Mouse (Mus musculus): ENCODE results near the gene Ccdc3. TPM values are rescaled to one million over a fixed set of nuclear protein-coding genes. Genes with fewer than 3 reads are reported as not detected.
A peak's percentile ranks its signal among the peaks of the same experiment; 100 is the strongest.

Ccdc3 gene
- polyA plus RNA-seq, 1 experiment: 11.5 TPM

DNA sequence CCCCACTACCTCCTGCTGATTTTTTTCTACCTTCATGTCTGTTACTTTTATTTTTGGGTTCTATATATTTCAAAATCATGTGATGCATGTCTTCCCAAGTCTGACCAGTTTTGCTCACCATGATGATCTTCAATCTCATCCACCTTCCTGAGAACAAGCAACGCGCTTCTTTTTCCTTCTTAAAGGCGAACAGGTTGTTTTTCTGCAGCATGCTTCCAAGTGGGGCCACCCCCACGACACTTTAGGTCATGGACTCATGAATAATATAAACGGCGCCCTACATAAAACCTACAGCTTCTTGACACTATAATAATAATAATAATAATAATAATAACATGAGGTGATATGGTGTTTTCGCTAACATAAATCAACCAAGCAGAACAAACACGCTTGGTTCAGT is 23.2 kb upstream of the Ccdc3 start:
- no peak overlapping the region for H3K27ac ChIP-seq (ENCODE audit: insufficient read depth, low read length)
- TF ChIP-seq POLR2A (IDR thresholded peaks at IDR 0.05; ENCODE audit: low read depth, low read length) (no peak), CTCF (IDR thresholded peaks at IDR 0.05; ENCODE audit: borderline replicate concordance, insufficient read depth, low read length) (no peak)
- peaks cover 6% of the 10 kb centered on the region; the same call in 1 of the 2 replicates for H3K4me1 ChIP-seq (ENCODE audit: control insufficient read depth, insufficient read depth, low read length)
- no peak overlapping the region for H3K4me3 ChIP-seq (ENCODE audit: insufficient read depth, low read length)

DNA sequence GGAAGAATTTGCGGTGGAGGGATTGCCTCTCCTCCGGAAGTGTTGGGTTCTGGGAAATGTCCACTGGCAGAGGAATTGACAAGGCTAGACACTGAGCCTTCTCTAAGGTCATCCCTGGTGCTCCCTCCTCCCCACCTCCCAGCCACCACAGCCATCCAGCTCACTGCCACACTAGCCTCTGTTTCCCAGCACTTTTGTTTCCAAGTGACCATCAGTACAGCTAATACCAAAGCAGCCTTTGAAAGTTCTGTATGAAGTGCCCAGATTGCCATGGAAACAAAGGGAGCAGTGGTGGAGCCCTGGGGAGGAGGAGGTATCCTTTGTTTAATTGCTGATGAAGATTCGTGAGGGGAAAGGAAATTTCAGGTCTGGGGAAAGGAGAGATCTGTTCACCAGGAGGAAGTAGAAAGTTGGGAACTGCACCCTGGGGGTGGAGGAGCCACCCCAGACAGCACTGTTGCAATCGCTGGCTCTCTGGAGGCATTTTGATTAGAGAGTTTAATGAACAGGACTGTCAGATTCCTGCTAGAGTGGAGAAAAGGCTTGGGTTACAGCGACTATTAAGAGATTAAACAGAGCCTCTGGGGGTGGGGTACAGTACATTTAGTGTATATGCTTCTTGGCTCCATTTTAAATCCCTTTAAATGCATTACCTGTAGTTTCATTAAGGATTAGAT is 20.6 kb upstream of the Ccdc3 start:
- Histone ChIP-seq H3K27ac (ENCODE audit: insufficient read depth, low read length) (peak overlapping the region; percentile 14; the same call in 1 of the 2 replicates), H3K4me1 (ENCODE audit: control insufficient read depth, insufficient read depth, low read length) (peaks cover 6% of the 10 kb centered on the region; the same call in 1 of the 2 replicates)
- TF ChIP-seq POLR2A (IDR thresholded peaks at IDR 0.05; ENCODE audit: low read depth, low read length): no peak
- no peak for TF ChIP-seq CTCF (IDR thresholded peaks at IDR 0.05; ENCODE audit: borderline replicate concordance, insufficient read depth, low read length)

GRCm38 (mm10) chr2:5125506-5125905 is 12.1 kb upstream of the Ccdc3 start:
- no peak for TF ChIP-seq CTCF (IDR thresholded peaks at IDR 0.05; ENCODE audit: borderline replicate concordance, insufficient read depth, low read length)
- no peak for TF ChIP-seq POLR2A (IDR thresholded peaks at IDR 0.05; ENCODE audit: low read depth, low read length)
- no peak overlapping the region for H3K4me3 ChIP-seq (ENCODE audit: insufficient read depth, low read length)
- H3K4me1 ChIP-seq (ENCODE audit: control insufficient read depth, insufficient read depth, low read length): peaks cover 5% of the 10 kb centered on the region
- H3K27ac ChIP-seq (ENCODE audit: insufficient read depth, low read length): no peak overlapping the region

More for the DNA sequence above, 20.6 kb upstream of the Ccdc3 start:
- no peak overlapping the region for H3K4me3 ChIP-seq (ENCODE audit: insufficient read depth, low read length)

- Histone ChIP-seq H3K4me1 (ENCODE audit: control insufficient read depth, insufficient read depth, low read length) (peaks cover 5% of the 10 kb centered on the region), H3K27ac (ENCODE audit: insufficient read depth, low read length) (no peak overlapping the region), H3K4me3 (ENCODE audit: insufficient read depth, low read length) (no peak overlapping the region)
- TF ChIP-seq CTCF (IDR thresholded peaks at IDR 0.05; ENCODE audit: borderline replicate concordance, insufficient read depth, low read length) (no peak), POLR2A (IDR thresholded peaks at IDR 0.05; ENCODE audit: low read depth, low read length) (no peak)
Observed at GRCm38 (mm10) chr2:5127369-5127768, 10.2 kb upstream of the Ccdc3 start.

GRCm38 (mm10) chr2:5129099-5129498 is 8.5 kb upstream of the Ccdc3 start:
- Histone ChIP-seq H3K4me1 (ENCODE audit: control insufficient read depth, insufficient read depth, low read length) (peaks cover 5% of the 10 kb centered on the region), H3K27ac (ENCODE audit: insufficient read depth, low read length) (0 out of 2 replicates have a peak overlapping the region, but pooled peaks have one; percentile 56), H3K4me3 (ENCODE audit: insufficient read depth, low read length) (no peak overlapping the region)
- no peak for TF ChIP-seq POLR2A (IDR thresholded peaks at IDR 0.05; ENCODE audit: low read depth, low read length)
- TF ChIP-seq CTCF (IDR thresholded peaks at IDR 0.05; ENCODE audit: borderline replicate concordance, insufficient read depth, low read length): no peak

DNA sequence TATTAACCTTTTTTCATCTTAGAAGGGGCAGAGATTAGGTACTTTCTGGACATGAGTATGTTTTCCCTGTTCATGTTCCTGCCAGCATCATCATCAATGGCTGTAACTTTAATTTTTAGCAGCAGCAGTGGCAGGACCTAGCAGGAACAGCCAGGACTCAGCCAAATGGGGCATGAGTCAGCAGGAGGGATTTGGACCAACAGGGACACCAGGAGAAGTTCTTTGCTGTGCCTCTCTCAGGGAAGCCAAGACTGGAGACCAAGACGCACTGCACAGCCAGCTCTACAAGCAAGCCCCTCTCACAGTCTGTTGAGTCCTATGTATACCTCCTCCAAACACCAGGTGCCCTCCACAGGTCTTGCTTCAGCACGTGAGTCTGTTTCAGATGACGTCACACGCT is 5.5 kb upstream of the Ccdc3 start:
- peaks cover 5% of the 10 kb centered on the region for H3K4me1 ChIP-seq (ENCODE audit: control insufficient read depth, insufficient read depth, low read length)
- H3K4me3 ChIP-seq (ENCODE audit: insufficient read depth, low read length): no peak overlapping the region
- H3K27ac ChIP-seq (ENCODE audit: insufficient read depth, low read length): no peak overlapping the region
- no peak for TF ChIP-seq CTCF (IDR thresholded peaks at IDR 0.05; ENCODE audit: borderline replicate concordance, insufficient read depth, low read length)
- TF ChIP-seq POLR2A (IDR thresholded peaks at IDR 0.05; ENCODE audit: low read depth, low read length): no peak

DNA sequence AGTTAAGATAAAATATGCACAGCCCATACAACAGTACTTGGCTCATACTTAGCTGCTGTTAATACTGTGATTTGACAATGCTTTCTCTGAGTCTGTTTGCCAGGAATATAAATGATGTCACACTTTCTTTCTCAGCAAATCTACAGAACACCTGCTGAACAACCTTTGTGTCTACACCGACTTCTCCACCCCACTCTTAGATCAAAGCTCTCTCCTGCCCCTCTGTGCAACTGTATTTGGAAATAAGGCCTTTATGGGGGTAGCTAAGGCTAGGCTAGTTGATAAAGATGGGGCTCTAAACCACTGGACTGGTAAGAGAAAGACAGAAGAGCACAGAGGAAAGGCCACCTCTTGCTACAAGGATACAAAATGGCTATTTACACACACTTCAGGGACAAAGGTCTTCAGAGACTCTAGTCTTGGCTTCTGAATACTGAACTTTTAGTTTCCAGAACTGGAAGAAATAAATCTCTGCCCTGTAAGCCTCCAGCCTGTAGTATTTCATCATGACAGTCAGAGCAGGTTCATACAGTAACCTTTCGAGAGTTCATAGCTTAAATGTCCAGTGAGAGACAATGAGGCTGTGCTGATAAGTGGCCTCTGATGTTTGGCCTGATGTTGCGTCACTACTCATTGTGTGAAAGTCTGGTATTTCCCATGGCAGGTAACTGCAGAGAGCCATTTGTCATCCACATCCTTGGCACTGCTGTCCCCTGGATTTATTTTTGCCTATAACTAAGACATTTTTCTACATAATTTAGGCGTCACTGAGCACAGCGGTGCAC is 2.4 kb upstream of the Ccdc3 start:
- TF ChIP-seq CTCF (IDR thresholded peaks at IDR 0.05; ENCODE audit: borderline replicate concordance, insufficient read depth, low read length) (no peak), POLR2A (IDR thresholded peaks at IDR 0.05; ENCODE audit: low read depth, low read length) (no peak)
- H3K27ac ChIP-seq (ENCODE audit: insufficient read depth, low read length): no peak overlapping the region

GRCm38 (mm10) chr2:5139961-5140360 is 2.4 kb downstream of the Ccdc3 start:
- H3K4me3 ChIP-seq (ENCODE audit: insufficient read depth, low read length): no peak overlapping the region
- H3K27ac ChIP-seq (ENCODE audit: insufficient read depth, low read length): no peak overlapping the region
- TF ChIP-seq CTCF (IDR thresholded peaks at IDR 0.05; ENCODE audit: borderline replicate concordance, insufficient read depth, low read length) (no peak), POLR2A (IDR thresholded peaks at IDR 0.05; ENCODE audit: low read depth, low read length) (no peak)
- H3K4me1 ChIP-seq (ENCODE audit: control insufficient read depth, insufficient read depth, low read length): no peaks in the 10 kb centered on the region

More for the DNA sequence above, 2.4 kb upstream of the Ccdc3 start:
- Histone ChIP-seq H3K4me3 (ENCODE audit: insufficient read depth, low read length) (no peak overlapping the region), H3K4me1 (ENCODE audit: control insufficient read depth, insufficient read depth, low read length) (no peaks in the 10 kb centered on the region)

DNA sequence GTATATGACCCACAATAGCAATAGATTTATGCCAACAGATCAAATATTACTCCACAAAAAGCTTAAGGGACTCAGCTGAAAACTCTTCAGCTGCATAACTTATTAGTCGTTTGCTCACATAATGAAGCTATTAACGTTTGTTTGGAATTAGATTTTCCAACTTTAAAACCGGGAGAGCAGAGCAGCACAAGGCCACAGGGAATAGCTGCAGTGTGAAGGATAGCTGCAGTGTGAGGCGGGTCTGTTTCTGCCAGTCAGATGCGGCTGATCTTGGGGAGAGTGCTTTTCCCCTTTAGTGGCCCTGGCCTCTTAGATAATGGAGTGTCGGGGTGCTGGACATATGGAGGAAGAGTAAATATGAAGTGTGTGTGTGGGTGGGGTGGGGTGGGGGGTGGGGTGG is 6.9 kb downstream of the Ccdc3 start:
- Histone ChIP-seq H3K27ac (ENCODE audit: insufficient read depth, low read length) (no peak overlapping the region), H3K4me1 (ENCODE audit: control insufficient read depth, insufficient read depth, low read length) (no peaks in the 10 kb centered on the region), H3K4me3 (ENCODE audit: insufficient read depth, low read length) (no peak overlapping the region)
- TF ChIP-seq POLR2A (IDR thresholded peaks at IDR 0.05; ENCODE audit: low read depth, low read length) (no peak), CTCF (IDR thresholded peaks at IDR 0.05; ENCODE audit: borderline replicate concordance, insufficient read depth, low read length) (no peak)

DNA sequence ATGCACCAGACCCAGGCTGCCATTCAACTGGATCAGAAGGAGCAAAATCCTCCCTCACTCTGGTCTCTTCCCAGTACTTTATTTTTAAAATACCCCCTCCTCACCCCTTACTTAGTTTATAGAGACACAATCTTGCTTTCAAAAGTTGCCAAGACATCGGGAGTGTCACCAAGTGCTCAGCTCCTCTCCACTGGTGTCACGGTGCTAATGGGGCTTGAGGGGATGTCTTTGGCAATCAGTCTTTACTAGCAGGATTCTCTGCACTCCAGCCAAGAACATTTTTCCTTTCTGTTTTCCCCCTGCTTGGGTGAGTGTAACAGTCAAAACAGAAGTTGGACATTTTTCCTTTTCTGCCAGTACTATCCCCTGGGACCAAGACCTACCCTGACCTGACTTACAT is 10.3 kb downstream of the Ccdc3 start:
- Histone ChIP-seq H3K4me3 (ENCODE audit: insufficient read depth, low read length) (no peak overlapping the region), H3K4me1 (ENCODE audit: control insufficient read depth, insufficient read depth, low read length) (no peaks in the 10 kb centered on the region)
- TF ChIP-seq POLR2A (IDR thresholded peaks at IDR 0.05; ENCODE audit: low read depth, low read length): no peak
- no peak for TF ChIP-seq CTCF (IDR thresholded peaks at IDR 0.05; ENCODE audit: borderline replicate concordance, insufficient read depth, low read length)

More for the DNA sequence above, 10.3 kb downstream of the Ccdc3 start:
- H3K27ac ChIP-seq (ENCODE audit: insufficient read depth, low read length): no peak overlapping the region

Data from embryonic fibroblast, embryonic 13.5 days (primary cell).